ENCODE assay signal across 17 mouse cellular contexts in the genomic region with DNA sequence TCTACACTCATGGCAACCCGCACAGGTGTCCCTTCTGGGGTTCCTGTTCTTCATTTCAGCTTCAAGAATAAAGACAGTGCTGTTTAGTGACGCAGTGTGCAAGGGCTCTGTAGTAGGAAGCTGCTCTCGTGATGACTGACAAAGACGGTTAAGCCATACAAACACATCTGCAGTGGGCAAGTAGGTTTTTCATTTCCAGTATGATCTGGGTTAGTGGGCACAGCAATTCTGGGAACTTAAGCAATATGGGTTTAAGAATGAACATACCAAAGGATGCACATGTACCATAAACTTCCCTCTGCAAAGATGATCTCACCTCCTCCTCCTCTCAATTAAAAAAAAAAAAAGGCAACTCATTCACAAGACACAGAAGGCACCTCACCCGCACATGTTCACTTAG.
A peak's percentile ranks its signal among the peaks of the same experiment; 100 is the strongest.
DNase-seq lines count a peak whose midpoint lies in the region; ATAC-seq and TF ChIP-seq lines count a peak whose summit lies in the region.
"Had no signal": no experiment of that assay in that cellular context is flagged by ENCODE, and none has a peak within 500 bp of the region (broad histone marks: within the 10 kb centered on the region; RNA-seq: fewer than 3 reads in every experiment).

No protein-coding gene starts in this region.

- H3K4me2 ChIP-seq in forebrain, embryonic 11.5 days (ENCODE audit: low read depth, low read length, severe bottlenecking) = no peak overlapping the region
- H3K4me2 ChIP-seq: embryonic facial prominence, embryonic 13.5 days; hindbrain, embryonic 14.5 days had no signal

- WGBS in small intestine, adult 2 months = 77% methylated on average over 5 of the region's 5 CpGs
- 87% methylated on average over 5 of the region's 5 CpGs for WGBS in forebrain, embryonic 11.5 days

- H3K9me3 ChIP-seq in forebrain, embryonic 11.5 days (ENCODE audit: control insufficient read depth, low read length) = no peaks in the 10 kb centered on the region
- H3K9me3 ChIP-seq: embryonic facial prominence, embryonic 13.5 days had no signal

- no peak for TF ChIP-seq POLR2A in small intestine, adult 2 months (IDR thresholded peaks at IDR 0.05; ENCODE audit: low read depth, low read length)

- 0 out of 2 replicates have a peak overlapping the region, but pooled peaks have one; percentile 2 for H3K27ac ChIP-seq in small intestine, adult 2 months (ENCODE audit: insufficient read depth, low read depth, low read length)
- H3K27ac ChIP-seq in forebrain, embryonic 11.5 days (ENCODE audit: low read depth, low read length) = no peak overlapping the region
- H3K27ac ChIP-seq: embryonic facial prominence, embryonic 13.5 days; hindbrain, embryonic 14.5 days; liver, embryonic 14.5 days had no signal

- peaks cover 2% of the 10 kb centered on the region; the same call in 1 of the 2 replicates for H3K4me1 ChIP-seq in small intestine, adult 2 months (ENCODE audit: control insufficient read depth, insufficient read depth, insufficient read length, low read length)
- H3K4me1 ChIP-seq in forebrain, embryonic 11.5 days (replicated peaks; ENCODE audit: control insufficient read depth, insufficient read depth, low read length) = no peaks in the 10 kb centered on the region

- H3K9ac ChIP-seq in forebrain, embryonic 11.5 days (ENCODE audit: low read length) = no peak overlapping the region
- H3K9ac ChIP-seq: embryonic facial prominence, embryonic 13.5 days; hindbrain, embryonic 14.5 days; liver, embryonic 14.5 days had no signal

- TF ChIP-seq CTCF in small intestine, adult 2 months (IDR thresholded peaks at IDR 0.05; ENCODE audit: extremely low read depth, insufficient read length, insufficient replicate concordance, low read depth, low read length) = no peak

- no peak overlapping the region for H3K4me3 ChIP-seq in small intestine, adult 2 months (ENCODE audit: low read depth, low read length)
- no peak overlapping the region for H3K4me3 ChIP-seq in forebrain, embryonic 11.5 days (ENCODE audit: low read depth, low read length)
- H3K4me3 ChIP-seq: embryonic facial prominence, embryonic 13.5 days had no signal

- H3K27me3 ChIP-seq in small intestine, adult 2 months (ENCODE audit: control insufficient read depth, insufficient read depth, low read length) = no peaks in the 10 kb centered on the region
- H3K27me3 ChIP-seq in forebrain, embryonic 11.5 days (ENCODE audit: control insufficient read depth, insufficient read depth, low read length) = no peaks in the 10 kb centered on the region
- H3K27me3 ChIP-seq: embryonic facial prominence, embryonic 13.5 days had no signal

- DNase-seq in spleen, postnatal 36 days (ENCODE audit: low spot score in 2 of 2) = peak; percentile 40 to 42
- no peak for DNase-seq in spleen, postnatal 10 days (ENCODE audit: low spot score in 2 of 2)
- no peak for DNase-seq in forebrain, embryonic 11.5 days (ENCODE audit: low spot score)
- no peak for DNase-seq in lung, postnatal 10 days
- DNase-seq in urinary bladder, adult 18-20 months (ENCODE audit: low spot score in 2 of 2) = no peak
- DNase-seq: cerebellum, adult 11 months; cerebellum, postnatal 10 days; gastrocnemius, postnatal 36 days; heart, postnatal 10 days; retina, postnatal 1 day had no signal

- no peaks in the 10 kb centered on the region for H3K36me3 ChIP-seq in small intestine, adult 2 months (ENCODE audit: control insufficient read depth, insufficient read depth, low read length)
- H3K36me3 ChIP-seq in forebrain, embryonic 11.5 days (ENCODE audit: control insufficient read depth, insufficient read depth, low read length) = no peaks in the 10 kb centered on the region
- H3K36me3 ChIP-seq: embryonic facial prominence, embryonic 13.5 days had no signal

- ATAC-seq in hematopoietic stem cell, adult 5-6 weeks (replicated peaks in 1 of 2; ENCODE audit: insufficient read depth in 1 of 2, low FRiP score in 2 of 2, low TSS enrichment in 1 of 2, low read depth in 1 of 2, poor library complexity in 2 of 2, severe bottlenecking in 2 of 2) = peak; percentile 65 to 73
- no peak for ATAC-seq in forebrain, embryonic 11.5 days (replicated peaks; ENCODE audit: low FRiP score)
- ATAC-seq: forebrain, embryonic 16.5 days; intestine, embryonic 16.5 days had no signal

Comparison
In these comparisons a context has a peak if more than half of its experiments do, and no peak if none do; other contexts are left out.
1. DNase-seq: peak in spleen, postnatal 36 days (2 of 2); none in spleen, postnatal 10 days (0 of 2), forebrain, embryonic 11.5 days (single experiment), lung, postnatal 10 days (single experiment) and urinary bladder, adult 18-20 months (0 of 2).